Mouse (Mus musculus) erythroblast, embryonic 14.5 days (primary cell): ENCODE measurements around the gene Fscn3.

Experiments
- GATA1 ChIP-seq: IDR thresholded peaks from 2 replicates; pipeline ENCODE4 v1.6.1; 2012; ENCODE audit warnings: low read length, inconsistent platforms, mixed read lengths
- TAL1 ChIP-seq: IDR thresholded peaks from 3 replicates; pipeline ENCODE4 v1.6.1; 2012; ENCODE audit warnings: low read length, inconsistent platforms, mixed read lengths

- TF ChIP-seq GATA1 (no peak), TAL1 (no peak)
Measured at GRCm38 (mm10) chr6:28470017-28470602, 42.5 kb downstream of the Fscn3 start.
